Mouse (Mus musculus) kidney, postnatal 14 days (tissue): ENCODE data around the gene Rpl36a.
A peak's percentile ranks its signal among the peaks of the same experiment; 100 is the strongest.

Experiments used
- DNase-seq: peaks from one replicate; pipeline ENCODE4 v3.0.0; 2022; ENCODE audit warnings: mixed read lengths

The Rpl36a gene

GRCm38 (mm10) chrX:134600659-134601379 lies 15.4 kb downstream of the Rpl36a start, which contains the start of the genes Gla and Hnrnph2:
Gene Gla (minus strand): TSS chrX:134601125.
Gene Hnrnph2 (plus strand): TSS chrX:134601179.
- peak; percentile 95 for DNase-seq

- DNase-seq: no peak
These were observed 16.1 kb downstream of the Rpl36a start for GRCm38 (mm10) chrX:134601380-134602120.

GRCm38 (mm10) chrX:134609472-134609871 lies 24.0 kb downstream of the Rpl36a start:
- peak; percentile 31 for DNase-seq

- DNase-seq: no peak
These were observed 25.5 kb downstream of the Rpl36a start for GRCm38 (mm10) chrX:134610984-134611383.

- peak; percentile 65 for DNase-seq
These were observed 27.0 kb downstream of the Rpl36a start for GRCm38 (mm10) chrX:134612285-134612959.

GRCm38 (mm10) chrX:134614306-134614705 lies 28.9 kb downstream of the Rpl36a start:
- DNase-seq: no peak

- no peak for DNase-seq
These were observed 34.2 kb downstream of the Rpl36a start for GRCm38 (mm10) chrX:134619695-134620094.

- no peak for DNase-seq
These were observed 34.9 kb downstream of the Rpl36a start for GRCm38 (mm10) chrX:134620254-134620865.

- no peak for DNase-seq
These were observed 36.2 kb downstream of the Rpl36a start for GRCm38 (mm10) chrX:134621685-134622084.

- DNase-seq: no peak
These were observed 37.9 kb downstream of the Rpl36a start for GRCm38 (mm10) chrX:134623350-134623749.

- no peak for DNase-seq
These were observed 42.7 kb downstream of the Rpl36a start for GRCm38 (mm10) chrX:134628200-134628599.

- no peak for DNase-seq
These were observed 47.3 kb downstream of the Rpl36a start for GRCm38 (mm10) chrX:134632710-134633109.

GRCm38 (mm10) chrX:134635111-134635510 lies 49.7 kb downstream of the Rpl36a start:
- no peak for DNase-seq

GRCm38 (mm10) chrX:134635860-134636259 lies 50.4 kb downstream of the Rpl36a start:
- DNase-seq: peak; percentile 10
